Mouse (Mus musculus) stomach, postnatal 0 days (tissue): ENCODE results near the gene Asb17.

Experiments used
- CTCF ChIP-seq: IDR thresholded peaks from 2 replicates; pipeline ENCODE4 v1.5.1; 2016; ENCODE audit warnings: antibody characterized with exemption, low read depth, mild to moderate bottlenecking, moderate library complexity
- EP300 ChIP-seq: optimal IDR thresholded peaks from 2 replicates; pipeline ENCODE3; 2016; ENCODE audit warnings: antibody characterized with exemption

DNA sequence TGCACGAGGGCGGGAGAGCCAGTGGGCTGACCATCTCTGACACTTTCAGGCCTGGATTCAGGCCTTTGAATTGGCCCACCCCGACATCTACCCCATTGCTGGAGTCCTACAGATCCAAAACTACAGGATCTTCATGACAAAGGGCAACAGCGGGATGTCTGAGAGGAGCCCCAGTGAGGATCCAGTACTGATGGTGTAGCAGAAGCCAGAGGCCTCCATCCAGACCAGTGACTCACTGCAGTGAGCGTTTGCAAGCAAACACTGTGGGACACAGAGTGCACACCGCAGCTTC lies 11.4 kb upstream of the Asb17 start:
- TF ChIP-seq EP300 = no peak
- no peak for TF ChIP-seq CTCF
